Mouse (Mus musculus): ENCODE measurements at regions not wholly inside any gene's neighbourhood (a gene's known extent, or its start where the extent isn't known, plus 50 kb on each side); places are given as distances from the start of the nearest gene placed in this dataset.

DNA sequence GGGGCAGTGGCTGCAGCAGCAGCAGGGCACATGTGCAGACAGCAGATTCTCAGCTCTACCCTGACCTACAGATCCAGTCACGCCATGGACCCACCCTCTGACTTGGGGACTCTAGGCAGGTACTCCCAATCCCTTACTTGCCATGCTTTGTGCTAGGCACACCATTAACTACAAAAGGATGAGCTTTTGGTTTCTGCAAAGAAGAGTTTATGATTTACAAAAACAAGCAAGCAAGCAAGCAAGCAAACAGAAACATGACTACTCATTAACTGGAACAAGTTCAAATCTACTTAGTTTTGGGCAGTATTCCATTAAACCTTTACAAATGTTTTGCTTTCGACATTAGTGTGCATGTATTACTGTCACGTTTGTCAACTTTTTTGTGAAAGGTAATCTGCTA is 309.0 kb upstream of the Nmur2 start:
- no peak for ATAC-seq
- H3K9me3 ChIP-seq (ENCODE audit: control insufficient read depth, low read length) = no peaks in the 10 kb centered on the region
- H3K4me2 ChIP-seq (ENCODE audit: low read length) = no peak overlapping the region
- no peak overlapping the region for H3K9ac ChIP-seq (ENCODE audit: low read depth, low read length)
- 86% methylated on average over 3 of the region's 3 CpGs for WGBS
- H3K27me3 ChIP-seq (replicated peaks; ENCODE audit: control insufficient read depth, insufficient read depth, low read length) = no peaks in the 10 kb centered on the region
- H3K4me3 ChIP-seq (ENCODE audit: low read length) = no peak overlapping the region
- no peak overlapping the region for H3K27ac ChIP-seq (ENCODE audit: low read depth, low read length)
- no peaks in the 10 kb centered on the region for H3K36me3 ChIP-seq (ENCODE audit: control insufficient read depth, insufficient read depth, low read length)
- no peaks in the 10 kb centered on the region for H3K4me1 ChIP-seq (ENCODE audit: control insufficient read depth, insufficient read depth, low read depth, low read length)

DNA sequence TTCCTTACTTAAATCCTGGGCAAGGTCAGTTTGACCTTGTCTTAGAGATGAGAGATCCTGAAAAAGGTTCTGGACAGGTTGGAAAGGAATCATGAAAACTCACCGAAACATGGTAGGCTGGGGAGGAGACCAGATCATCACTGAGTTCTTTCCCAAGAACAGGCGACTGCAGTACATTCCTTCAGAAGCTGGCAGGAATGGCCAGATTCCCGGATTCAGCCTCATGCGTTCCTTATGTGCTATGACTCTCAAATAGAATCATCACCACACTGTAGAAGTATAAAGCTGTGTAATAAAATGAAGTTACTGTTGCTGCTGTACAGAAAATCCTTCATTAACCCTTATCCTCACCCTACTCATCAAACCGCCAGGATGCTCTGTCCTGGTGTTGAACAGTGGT is 307.6 kb upstream of the Nmur2 start:
- no peak overlapping the region for H3K27ac ChIP-seq (ENCODE audit: low read depth, low read length)
- no peak for ATAC-seq
- no peak overlapping the region for H3K4me3 ChIP-seq (ENCODE audit: low read length)
- H3K36me3 ChIP-seq (ENCODE audit: control insufficient read depth, insufficient read depth, low read length) = no peaks in the 10 kb centered on the region
- no peak overlapping the region for H3K4me2 ChIP-seq (ENCODE audit: low read length)
- H3K27me3 ChIP-seq (replicated peaks; ENCODE audit: control insufficient read depth, insufficient read depth, low read length) = no peaks in the 10 kb centered on the region
- H3K4me1 ChIP-seq (ENCODE audit: control insufficient read depth, insufficient read depth, low read depth, low read length) = no peaks in the 10 kb centered on the region
- WGBS = 89% methylated on average over 5 of the region's 5 CpGs
- no peaks in the 10 kb centered on the region for H3K9me3 ChIP-seq (ENCODE audit: control insufficient read depth, low read length)
- no peak overlapping the region for H3K9ac ChIP-seq (ENCODE audit: low read depth, low read length)

DNA sequence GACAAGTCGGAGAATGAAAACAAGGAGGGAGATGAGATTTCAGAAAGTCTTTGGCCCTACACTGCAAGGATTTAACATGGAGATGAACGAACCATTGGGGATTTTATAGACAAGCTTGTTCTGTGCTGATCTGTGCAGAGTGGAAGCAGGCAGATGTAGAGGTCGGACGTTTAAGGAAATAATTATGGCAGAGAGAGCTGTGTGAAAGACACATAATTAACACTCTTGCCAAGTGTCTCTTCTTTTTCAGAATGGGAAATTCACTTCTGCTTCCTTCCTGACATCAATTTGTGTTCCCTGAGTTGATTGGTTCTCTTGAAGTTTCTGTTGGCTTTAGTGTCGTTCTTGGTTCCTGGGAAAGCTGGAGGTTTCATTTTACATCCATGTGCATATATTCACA is 302.3 kb upstream of the Nmur2 start:
- Histone ChIP-seq H3K36me3 (ENCODE audit: control insufficient read depth, insufficient read depth, low read length) (no peaks in the 10 kb centered on the region), H3K27me3 (replicated peaks; ENCODE audit: control insufficient read depth, insufficient read depth, low read length) (no peaks in the 10 kb centered on the region), H3K4me1 (ENCODE audit: control insufficient read depth, insufficient read depth, low read depth, low read length) (no peaks in the 10 kb centered on the region), H3K4me2 (ENCODE audit: low read length) (no peak overlapping the region), H3K9me3 (ENCODE audit: control insufficient read depth, low read length) (no peaks in the 10 kb centered on the region), H3K27ac (ENCODE audit: low read depth, low read length) (no peak overlapping the region), H3K9ac (ENCODE audit: low read depth, low read length) (no peak overlapping the region), H3K4me3 (ENCODE audit: low read length) (no peak overlapping the region)
- 71% methylated on average over 5 of the region's 5 CpGs for WGBS
- no peak for ATAC-seq

DNA sequence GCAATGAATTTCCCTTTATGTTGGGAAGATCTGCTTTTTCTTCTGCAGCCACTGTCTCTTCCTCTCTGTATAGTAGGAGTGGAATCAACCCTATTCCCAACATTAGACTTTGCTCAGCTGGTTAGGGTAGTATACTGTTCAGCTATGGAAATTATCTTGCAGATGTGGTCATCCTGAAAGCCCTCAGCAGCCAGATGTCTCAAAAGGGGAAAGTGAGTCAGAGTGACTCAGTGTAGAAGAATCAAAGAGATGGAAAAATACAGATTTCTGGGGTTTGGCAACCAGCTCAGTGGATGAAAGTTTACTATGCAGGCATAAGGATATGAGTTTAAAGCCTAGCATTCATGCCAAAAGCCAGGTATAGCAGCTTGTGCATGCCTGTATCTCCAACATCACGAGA is 300.9 kb upstream of the Nmur2 start:
- Histone ChIP-seq H3K36me3 (ENCODE audit: control insufficient read depth, insufficient read depth, low read length) (no peaks in the 10 kb centered on the region), H3K27me3 (replicated peaks; ENCODE audit: control insufficient read depth, insufficient read depth, low read length) (no peaks in the 10 kb centered on the region), H3K9ac (ENCODE audit: low read depth, low read length) (no peak overlapping the region), H3K4me1 (ENCODE audit: control insufficient read depth, insufficient read depth, low read depth, low read length) (no peaks in the 10 kb centered on the region), H3K27ac (ENCODE audit: low read depth, low read length) (no peak overlapping the region), H3K4me3 (ENCODE audit: low read length) (no peak overlapping the region), H3K9me3 (ENCODE audit: control insufficient read depth, low read length) (no peaks in the 10 kb centered on the region), H3K4me2 (ENCODE audit: low read length) (no peak overlapping the region)
- no peak for ATAC-seq
- WGBS = 83% methylated on average over 1 of the region's 1 CpGs

DNA sequence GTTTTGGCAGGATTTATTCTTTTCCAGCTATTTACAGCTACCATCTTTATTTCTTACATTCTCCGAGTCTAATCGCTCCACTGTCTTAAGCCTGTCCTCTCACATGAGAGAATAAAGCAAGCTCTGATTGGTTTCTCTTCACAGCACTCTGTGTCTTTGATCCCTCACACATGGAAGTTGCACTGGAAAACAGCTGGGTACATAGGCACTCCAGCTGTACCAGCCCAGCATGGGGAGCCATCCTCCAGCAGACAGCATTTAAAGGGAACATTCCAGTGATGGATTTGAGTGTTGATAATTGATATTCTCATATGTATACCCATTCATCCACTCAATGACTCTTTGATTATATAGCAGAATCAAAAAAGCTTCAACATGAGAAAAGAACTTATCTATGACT is 300.2 kb upstream of the Nmur2 start:
- Histone ChIP-seq H3K27ac (ENCODE audit: low read depth, low read length) (no peak overlapping the region), H3K27me3 (replicated peaks; ENCODE audit: control insufficient read depth, insufficient read depth, low read length) (no peaks in the 10 kb centered on the region), H3K9me3 (ENCODE audit: control insufficient read depth, low read length) (no peaks in the 10 kb centered on the region), H3K4me2 (ENCODE audit: low read length) (no peak overlapping the region), H3K9ac (ENCODE audit: low read depth, low read length) (no peak overlapping the region), H3K4me3 (ENCODE audit: low read length) (no peak overlapping the region), H3K4me1 (ENCODE audit: control insufficient read depth, insufficient read depth, low read depth, low read length) (no peaks in the 10 kb centered on the region), H3K36me3 (ENCODE audit: control insufficient read depth, insufficient read depth, low read length) (no peaks in the 10 kb centered on the region)
- ATAC-seq = no peak
- WGBS = 69% methylated on average over 2 of the region's 2 CpGs

DNA sequence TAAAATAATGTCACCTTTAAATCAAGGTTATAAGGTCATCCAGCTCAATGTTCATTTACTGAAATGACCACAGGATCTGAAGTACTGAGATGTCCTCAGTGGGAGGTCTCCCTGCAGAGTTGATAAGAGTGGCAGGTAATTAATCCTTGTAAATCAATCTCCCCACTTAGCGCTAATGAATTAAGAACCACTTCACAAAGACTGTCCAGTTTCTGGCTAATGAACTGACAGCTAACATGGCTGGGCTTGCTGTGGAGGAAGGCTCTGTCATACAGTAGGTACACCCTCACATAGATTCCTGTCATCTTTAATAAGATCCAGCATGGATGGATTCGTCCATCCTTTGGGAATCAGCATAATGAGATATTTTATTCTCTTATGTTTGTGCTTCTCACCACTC is 297.7 kb upstream of the Nmur2 start:
- WGBS = 73% methylated on average over 2 of the region's 2 CpGs
- Histone ChIP-seq H3K4me1 (ENCODE audit: control insufficient read depth, insufficient read depth, low read depth, low read length) (no peaks in the 10 kb centered on the region), H3K4me3 (ENCODE audit: low read length) (no peak overlapping the region)

DNA sequence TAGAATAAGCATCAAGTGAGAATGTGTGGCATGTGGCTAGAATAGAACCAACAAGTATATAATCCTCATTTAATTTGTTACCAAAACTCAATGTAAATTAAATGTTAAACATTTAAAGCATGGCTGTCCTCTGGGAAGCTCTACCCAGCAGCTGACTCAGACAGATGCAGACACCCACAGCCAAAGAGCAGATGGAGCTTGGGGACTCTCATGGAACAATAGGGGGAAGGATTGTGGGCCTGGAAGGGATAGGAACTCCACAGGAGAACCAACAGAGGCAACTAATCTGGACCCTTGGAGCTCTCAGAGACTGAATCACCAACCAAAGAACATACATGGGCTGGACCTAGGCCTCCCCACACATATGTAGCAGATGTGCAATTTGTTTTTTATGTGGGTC is 295.1 kb upstream of the Nmur2 start:
- H3K27me3 ChIP-seq (replicated peaks; ENCODE audit: control insufficient read depth, insufficient read depth, low read length) = no peaks in the 10 kb centered on the region
- ATAC-seq = no peak
- no peak overlapping the region for H3K27ac ChIP-seq (ENCODE audit: low read depth, low read length)

More for the DNA sequence above, 297.7 kb upstream of the Nmur2 start:
- no peaks in the 10 kb centered on the region for H3K36me3 ChIP-seq (ENCODE audit: control insufficient read depth, insufficient read depth, low read length)
- no peaks in the 10 kb centered on the region for H3K9me3 ChIP-seq (ENCODE audit: control insufficient read depth, low read length)
- no peak for ATAC-seq
- H3K9ac ChIP-seq (ENCODE audit: low read depth, low read length) = no peak overlapping the region
- H3K4me2 ChIP-seq (ENCODE audit: low read length) = no peak overlapping the region
- H3K27me3 ChIP-seq (replicated peaks; ENCODE audit: control insufficient read depth, insufficient read depth, low read length) = no peaks in the 10 kb centered on the region
- no peak overlapping the region for H3K27ac ChIP-seq (ENCODE audit: low read depth, low read length)

DNA sequence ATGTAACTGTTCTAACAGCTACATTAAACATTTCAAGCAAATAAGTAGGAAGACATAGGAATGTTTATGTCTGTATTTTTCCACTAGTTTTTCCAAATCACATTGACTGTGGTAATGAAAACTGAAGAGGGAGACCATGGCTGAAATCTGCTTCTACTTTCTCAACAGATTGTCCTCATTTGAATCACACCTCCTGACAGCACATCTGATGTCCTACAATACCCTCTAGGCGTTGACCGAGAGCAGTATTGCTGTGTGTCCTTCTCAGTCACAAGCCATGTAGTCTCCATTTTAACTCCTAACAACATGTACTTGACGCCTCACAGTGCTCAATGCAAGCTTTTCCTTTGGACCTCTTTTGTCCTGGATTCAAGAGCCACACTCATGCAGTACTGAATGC is 279.5 kb upstream of the Nmur2 start:
- H3K27ac ChIP-seq (ENCODE audit: low read depth, low read length) = no peak overlapping the region
- ATAC-seq = no peak
- no peaks in the 10 kb centered on the region for H3K9me3 ChIP-seq (ENCODE audit: control insufficient read depth, low read length)
- no peak overlapping the region for H3K4me3 ChIP-seq (ENCODE audit: low read length)
- no peaks in the 10 kb centered on the region for H3K27me3 ChIP-seq (replicated peaks; ENCODE audit: control insufficient read depth, insufficient read depth, low read length)
- H3K9ac ChIP-seq (ENCODE audit: low read depth, low read length) = no peak overlapping the region
- H3K36me3 ChIP-seq (ENCODE audit: control insufficient read depth, insufficient read depth, low read length) = no peaks in the 10 kb centered on the region
- H3K4me1 ChIP-seq (ENCODE audit: control insufficient read depth, insufficient read depth, low read depth, low read length) = no peaks in the 10 kb centered on the region
- H3K4me2 ChIP-seq (ENCODE audit: low read length) = no peak overlapping the region
- 92% methylated on average over 3 of the region's 3 CpGs for WGBS

More for the DNA sequence above, 295.1 kb upstream of the Nmur2 start:
- Histone ChIP-seq H3K4me1 (ENCODE audit: control insufficient read depth, insufficient read depth, low read depth, low read length) (no peaks in the 10 kb centered on the region), H3K4me3 (ENCODE audit: low read length) (no peak overlapping the region), H3K36me3 (ENCODE audit: control insufficient read depth, insufficient read depth, low read length) (no peaks in the 10 kb centered on the region), H3K9ac (ENCODE audit: low read depth, low read length) (no peak overlapping the region), H3K4me2 (ENCODE audit: low read length) (no peak overlapping the region), H3K9me3 (ENCODE audit: control insufficient read depth, low read length) (no peaks in the 10 kb centered on the region)

DNA sequence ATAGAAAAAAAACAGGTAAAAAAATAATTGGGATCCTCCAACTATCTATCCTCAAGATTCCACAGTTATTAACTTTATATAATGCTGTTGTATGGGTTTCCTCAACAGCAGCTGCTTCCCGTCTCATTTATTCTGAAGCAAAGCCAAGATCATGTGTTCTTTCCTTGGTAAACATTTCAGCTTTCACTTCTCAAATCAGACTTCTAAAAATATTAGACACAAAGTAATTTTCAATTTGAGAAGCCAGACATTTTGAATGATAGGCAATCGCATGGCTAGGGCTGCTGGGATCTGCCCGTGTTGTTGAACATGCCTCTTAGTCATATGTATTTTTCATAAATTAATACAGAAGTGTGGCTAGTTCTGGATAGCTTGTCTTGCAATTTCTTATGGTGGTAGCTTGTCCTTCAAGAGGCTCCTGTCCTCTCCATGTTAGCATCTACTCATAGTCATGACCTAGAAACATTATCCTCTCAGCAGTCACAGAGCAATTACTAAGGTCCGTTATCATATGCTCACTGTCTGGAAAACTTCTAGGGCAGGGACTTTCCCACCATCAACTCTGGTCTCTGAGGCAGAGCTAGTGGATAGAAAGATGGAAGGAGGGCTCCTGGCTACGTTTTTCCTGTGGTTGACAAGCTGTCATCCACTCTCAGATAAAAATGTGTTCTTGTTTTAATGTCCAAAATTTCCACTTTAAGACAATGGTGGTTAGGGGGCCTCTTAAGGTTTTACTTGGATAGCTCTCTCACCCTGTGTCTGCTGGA is 274.6 kb upstream of the Nmur2 start:
- Histone ChIP-seq H3K27me3 (replicated peaks; ENCODE audit: control insufficient read depth, insufficient read depth, low read length) (no peaks in the 10 kb centered on the region), H3K4me1 (ENCODE audit: control insufficient read depth, insufficient read depth, low read depth, low read length) (no peaks in the 10 kb centered on the region), H3K9ac (ENCODE audit: low read depth, low read length) (no peak overlapping the region), H3K36me3 (ENCODE audit: control insufficient read depth, insufficient read depth, low read length) (no peaks in the 10 kb centered on the region), H3K27ac (ENCODE audit: low read depth, low read length) (no peak overlapping the region), H3K9me3 (ENCODE audit: control insufficient read depth, low read length) (no peaks in the 10 kb centered on the region), H3K4me2 (ENCODE audit: low read length) (no peak overlapping the region), H3K4me3 (ENCODE audit: low read length) (no peak overlapping the region)
- WGBS = 83% methylated on average over 5 of the region's 5 CpGs
- no peak for ATAC-seq

DNA sequence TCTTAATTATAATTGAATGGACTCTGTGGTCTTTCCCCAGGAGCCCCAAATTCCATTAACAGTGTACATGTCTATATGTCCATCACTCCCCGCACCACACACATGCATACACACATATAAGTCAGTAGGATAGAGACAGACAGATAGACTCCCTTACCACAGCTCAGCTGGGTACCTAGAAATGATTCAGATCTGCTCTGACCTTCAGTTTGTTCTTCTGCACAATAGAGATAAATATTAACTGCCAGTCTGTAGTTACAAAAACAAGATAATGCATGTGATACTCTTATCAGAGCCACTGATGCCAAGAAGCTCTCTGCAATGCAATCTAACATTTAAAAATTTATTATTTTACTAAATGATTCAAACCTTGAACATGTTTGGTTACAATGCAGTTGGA is 268.7 kb upstream of the Nmur2 start:
- Histone ChIP-seq H3K4me3 (ENCODE audit: low read length) (no peak overlapping the region), H3K36me3 (ENCODE audit: control insufficient read depth, insufficient read depth, low read length) (no peaks in the 10 kb centered on the region), H3K27ac (ENCODE audit: low read depth, low read length) (no peak overlapping the region), H3K4me2 (ENCODE audit: low read length) (no peak overlapping the region), H3K27me3 (replicated peaks; ENCODE audit: control insufficient read depth, insufficient read depth, low read length) (no peaks in the 10 kb centered on the region), H3K9me3 (ENCODE audit: control insufficient read depth, low read length) (no peaks in the 10 kb centered on the region), H3K4me1 (ENCODE audit: control insufficient read depth, insufficient read depth, low read depth, low read length) (no peaks in the 10 kb centered on the region), H3K9ac (ENCODE audit: low read depth, low read length) (no peak overlapping the region)
- ATAC-seq = no peak
- 88% methylated on average over 1 of the region's 1 CpGs for WGBS

All from hindbrain, embryonic 16.5 days (tissue).